In genomic region chr16:55843919-55844318, GRCm38 (mm10) we compare ENCODE assay signal across 16 mouse cellular contexts.
"Had no signal": no experiment of that assay in that cellular context is flagged by ENCODE, and none has a peak within 500 bp of the region (broad histone marks: within the 10 kb centered on the region; RNA-seq: fewer than 3 reads in every experiment).

No protein-coding gene starts in this region.

- DNase-seq: retina, postnatal 1 day; right cerebral cortex, adult 18-20 months; right cerebral cortex, postnatal 14 days; right cerebral cortex, postnatal 25 days; right cerebral cortex, postnatal 4 days; spleen, adult 18-20 months; thymus, adult 18-20 months; thymus, adult 2 months; thymus, postnatal 14 days; thymus, postnatal 25 days; thymus, postnatal 36 days; thymus, postnatal 4 days had no signal

- H3K4me1 ChIP-seq: neural tube, embryonic 13.5 days; stomach, embryonic 15.5 days had no signal

- H3K4me2 ChIP-seq: neural tube, embryonic 13.5 days; neural tube, embryonic 15.5 days; stomach, embryonic 15.5 days had no signal

- H3K27me3 ChIP-seq: neural tube, embryonic 13.5 days; neural tube, embryonic 15.5 days; stomach, embryonic 15.5 days had no signal

- H3K9ac ChIP-seq: neural tube, embryonic 13.5 days; neural tube, embryonic 15.5 days; stomach, embryonic 15.5 days had no signal

- H3K27ac ChIP-seq: neural tube, embryonic 13.5 days; neural tube, embryonic 15.5 days; stomach, embryonic 15.5 days; stomach, postnatal 0 days had no signal

- H3K4me3 ChIP-seq: neural tube, embryonic 13.5 days; neural tube, embryonic 15.5 days; stomach, embryonic 15.5 days had no signal

- H3K36me3 ChIP-seq: stomach, embryonic 15.5 days had no signal

- H3K9me3 ChIP-seq: stomach, embryonic 15.5 days had no signal
